Mouse (Mus musculus) thymus, adult 2 months (tissue): Measurements from ENCODE around the gene Dnajc8.

Experiments
- CTCF ChIP-seq: fragments of 200-500 bp; IDR thresholded peaks from 2 replicates; pipeline ENCODE4 v1.5.1; 2012; ENCODE audit warnings: mild to moderate bottlenecking, control low read depth, low read length, moderate library complexity, borderline replicate concordance; ENCODE audit not compliant: control insufficient read depth, poor library complexity, insufficient read depth; ENCODE audit errors: extremely low read depth
- POLR2A ChIP-seq: fragments of 200-500 bp; IDR thresholded peaks from 2 replicates; pipeline ENCODE4 v1.6.1; 2012; ENCODE audit warnings: mild to moderate bottlenecking, low read length, control low read depth, moderate library complexity; ENCODE audit not compliant: control insufficient read depth, poor library complexity, insufficient read depth; ENCODE audit errors: extremely low read depth

GRCm38 (mm10) chr4:132542724-132543123 lies 7.4 kb downstream of the Dnajc8 start:
- TF ChIP-seq CTCF (no peak), POLR2A (no peak)
